Mouse (Mus musculus): ENCODE measurements around the gene Pcnx2.

DNA sequence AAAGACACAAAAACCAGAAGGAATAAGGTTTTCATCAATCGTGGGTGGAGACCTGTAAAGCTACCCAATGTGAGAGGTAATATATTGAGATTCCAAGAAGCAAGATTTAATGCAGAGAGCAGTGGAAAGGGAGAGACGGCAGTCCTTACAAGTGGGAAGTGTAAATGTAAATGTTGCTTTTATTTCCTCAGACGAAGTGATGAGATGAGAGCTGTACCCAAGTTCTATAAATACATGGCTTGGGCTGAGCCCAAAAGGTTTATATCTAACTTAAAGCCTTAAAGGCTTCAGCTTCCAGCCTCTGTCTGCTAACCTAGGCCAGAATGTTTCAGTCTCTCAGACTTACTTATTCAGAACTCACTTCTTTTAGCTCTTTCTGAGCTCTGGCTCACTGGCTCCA lies 8.2 kb downstream of the Pcnx2 start:
- no peak for TF ChIP-seq POLR2A (IDR thresholded peaks at IDR 0.05; ENCODE audit: insufficient read length, low read depth)
- no peak for TF ChIP-seq POLR2AphosphoS2 (IDR thresholded peaks at IDR 0.05; ENCODE audit: insufficient read length, low read depth)
- no peak for TF ChIP-seq MYOD1 (IDR thresholded peaks at IDR 0.05; ENCODE audit: control insufficient read depth in 1 of 3, insufficient read length in 2 of 3, low read depth in 2 of 3)
- TF ChIP-seq TCF12 (IDR thresholded peaks at IDR 0.05; ENCODE audit: insufficient read depth, poor library complexity, severe bottlenecking), result no peak

Data from myocyte (in vitro differentiated cells).